Mouse (Mus musculus) G1E (cell line): ENCODE measurements at regions not wholly inside any gene's neighbourhood (a gene's known extent, or its start where the extent isn't known, plus 50 kb on each side); places are given as distances from the start of the nearest gene placed in this dataset.

Experiments used
- ATAC-seq: 2 replicates; pipeline ENCODE4 v1.8.0; 2016; ENCODE audit warnings: mild to moderate bottlenecking; ENCODE audit not compliant: insufficient number of reproducible peaks, poor library complexity, low FRiP score, severe bottlenecking; ENCODE audit errors: extremely low read depth
- DNase-seq: peaks from one replicate; pipeline ENCODE4 v3.0.0; 2012; ENCODE audit warnings: low spot score
- H3K27me3 ChIP-seq: 2 replicates; pipeline ENCODE4 v1.6.1; 2012; ENCODE audit warnings: mild to moderate bottlenecking, low read length, inconsistent platforms; ENCODE audit not compliant: insufficient read depth
- H3K36me3 ChIP-seq: replicated peaks from 2 replicates; pipeline ENCODE3; 2012; ENCODE audit warnings: mild to moderate bottlenecking, inconsistent platforms
- H3K4me1 ChIP-seq: 2 replicates; pipeline ENCODE4 v1.6.1; 2012; ENCODE audit warnings: low read depth, low read length, inconsistent platforms, mixed read lengths; ENCODE audit not compliant: insufficient read depth
- H3K4me3 ChIP-seq: 2 replicates; pipeline ENCODE4 v1.5.1; 2012; ENCODE audit warnings: low read depth, mild to moderate bottlenecking, inconsistent platforms, low read length, moderate library complexity, mixed read lengths
- H3K9me3 ChIP-seq: replicated peaks from 2 replicates; pipeline ENCODE4 v1.6.1; 2012; ENCODE audit warnings: inconsistent platforms
- CTCF ChIP-seq: IDR thresholded peaks from 2 replicates; pipeline ENCODE4 v1.5.1; 2012; ENCODE audit warnings: low read depth, low read length, inconsistent platforms, mixed read lengths
- GATA1 ChIP-seq: IDR thresholded peaks from 2 replicates; pipeline ENCODE4 v1.6.1; 2012; ENCODE audit warnings: borderline replicate concordance, low read length, inconsistent platforms, mixed read lengths
- GATA2 ChIP-seq: IDR thresholded peaks from 2 replicates; pipeline ENCODE4 v1.6.1; 2012; ENCODE audit warnings: low read depth, low read length, inconsistent platforms, borderline replicate concordance
- POLR2AphosphoS5 ChIP-seq: IDR thresholded peaks from 2 replicates; pipeline ENCODE4 v1.6.1; 2012; ENCODE audit warnings: low read depth, low read length, inconsistent platforms; ENCODE audit not compliant: insufficient replicate concordance
- TAL1 ChIP-seq: conservative IDR thresholded peaks from 2 replicates; pipeline ENCODE4 v1.6.1; 2012; ENCODE audit warnings: low read depth, low read length, inconsistent platforms, mixed read lengths

DNA sequence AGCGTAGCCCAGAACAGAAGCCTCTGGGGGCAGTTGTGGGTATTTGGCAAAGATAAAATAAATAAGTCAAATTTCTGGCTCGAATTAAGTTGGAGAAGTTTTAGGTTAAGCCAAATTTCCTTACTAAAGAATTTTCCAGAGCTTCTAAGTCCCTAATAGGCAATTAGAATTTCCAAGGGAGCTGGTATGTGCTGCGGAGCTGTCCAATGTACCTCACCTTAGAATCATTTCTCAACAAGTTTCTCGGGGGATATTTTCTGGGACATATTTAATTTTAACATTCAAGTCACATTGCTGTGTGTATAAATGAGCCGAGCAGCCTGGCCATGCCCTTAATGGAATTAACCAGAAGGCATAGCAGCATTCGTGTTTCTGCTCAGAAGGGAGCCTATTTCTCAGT, 90.8 kb upstream of the Fam216b start:
- ATAC-seq (no peak), DNase-seq (no peak)
- Histone ChIP-seq H3K36me3 (no peaks in the 10 kb centered on the region), H3K9me3 (peaks cover 38% of the 10 kb centered on the region), H3K4me3 (no peak overlapping the region), H3K27me3 (no peaks in the 10 kb centered on the region), H3K4me1 (no peaks in the 10 kb centered on the region)
- no peak for TF ChIP-seq CTCF
- no peak for TF ChIP-seq GATA2
- TF ChIP-seq GATA1 = no peak
- TF ChIP-seq TAL1 = no peak
- TF ChIP-seq POLR2AphosphoS5 = no peak

GRCm38 (mm10) chr14:78173451-78173850, 84.6 kb upstream of the Fam216b start:
- no peak for TF ChIP-seq GATA2
- TF ChIP-seq POLR2AphosphoS5 = no peak
- no peak for TF ChIP-seq TAL1
- no peak for TF ChIP-seq CTCF
- TF ChIP-seq GATA1 = no peak
- no peaks in the 10 kb centered on the region for H3K27me3 ChIP-seq
- peaks cover 23% of the 10 kb centered on the region for H3K9me3 ChIP-seq
- no peak overlapping the region for H3K4me3 ChIP-seq
- no peak for ATAC-seq
- H3K36me3 ChIP-seq = no peaks in the 10 kb centered on the region
- H3K4me1 ChIP-seq = no peaks in the 10 kb centered on the region
- DNase-seq = no peak

DNA sequence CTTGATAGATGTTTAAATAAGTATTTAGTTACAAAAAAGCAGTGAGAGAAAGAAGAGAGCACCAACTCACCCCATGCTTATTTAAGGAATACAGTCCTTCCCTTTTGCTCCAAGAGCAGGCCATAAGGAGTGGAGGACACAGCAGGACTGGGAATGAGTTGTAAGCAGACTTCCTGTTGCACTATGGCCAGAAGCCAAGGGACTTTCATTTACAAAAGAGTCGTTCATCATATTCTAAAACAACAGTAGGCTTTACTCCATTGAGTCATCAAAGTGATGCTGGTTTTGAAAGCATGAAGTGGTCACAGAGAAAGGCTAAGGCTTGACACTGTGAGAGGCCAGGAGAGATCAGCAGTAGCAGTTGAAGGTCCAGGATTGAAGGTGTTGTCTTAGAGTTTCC, 84.1 kb upstream of the Fam216b start:
- Histone ChIP-seq H3K36me3 (no peaks in the 10 kb centered on the region), H3K4me1 (no peaks in the 10 kb centered on the region), H3K27me3 (no peaks in the 10 kb centered on the region), H3K9me3 (peaks cover 23% of the 10 kb centered on the region), H3K4me3 (no peak overlapping the region)
- ATAC-seq (no peak), DNase-seq (no peak)
- TF ChIP-seq GATA2 = no peak
- TF ChIP-seq TAL1 = no peak
- no peak for TF ChIP-seq GATA1
- no peak for TF ChIP-seq POLR2AphosphoS5
- TF ChIP-seq CTCF = no peak

GRCm38 (mm10) chr14:78160819-78161218, 72.0 kb upstream of the Fam216b start:
- H3K36me3 ChIP-seq = no peaks in the 10 kb centered on the region
- peaks cover 17% of the 10 kb centered on the region for H3K9me3 ChIP-seq
- H3K4me3 ChIP-seq = no peak overlapping the region
- H3K27me3 ChIP-seq = no peaks in the 10 kb centered on the region
- TF ChIP-seq GATA1 = no peak
- no peak for TF ChIP-seq POLR2AphosphoS5
- no peak for TF ChIP-seq GATA2
- TF ChIP-seq CTCF = no peak
- TF ChIP-seq TAL1 = no peak
- no peak for DNase-seq
- ATAC-seq = no peak
- no peaks in the 10 kb centered on the region for H3K4me1 ChIP-seq

DNA sequence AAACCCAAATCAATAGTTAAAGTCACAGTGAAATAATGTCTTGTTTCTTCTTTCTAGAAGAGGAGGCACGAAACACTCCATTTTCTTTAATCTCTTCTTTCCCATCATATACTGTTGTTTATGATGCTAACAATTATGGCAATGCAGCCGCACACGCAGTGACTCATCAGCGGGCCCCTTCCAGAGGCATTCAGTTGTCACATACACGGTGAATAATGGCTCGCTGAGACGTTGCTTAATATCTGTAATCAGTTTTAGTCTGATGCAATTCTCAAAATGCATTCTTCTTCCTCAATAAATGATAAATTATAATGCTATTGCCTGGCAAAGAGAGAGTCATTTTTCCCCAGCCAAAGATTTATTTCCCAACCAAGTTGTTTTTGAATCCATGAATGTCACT, 70.8 kb upstream of the Fam216b start:
- DNase-seq (no peak), ATAC-seq (no peak)
- peaks cover 22% of the 10 kb centered on the region for H3K9me3 ChIP-seq
- H3K4me1 ChIP-seq = no peaks in the 10 kb centered on the region
- TF ChIP-seq GATA1 (no peak), CTCF (no peak)
- H3K27me3 ChIP-seq = no peaks in the 10 kb centered on the region
- H3K4me3 ChIP-seq = no peak overlapping the region
- H3K36me3 ChIP-seq = no peaks in the 10 kb centered on the region

DNA sequence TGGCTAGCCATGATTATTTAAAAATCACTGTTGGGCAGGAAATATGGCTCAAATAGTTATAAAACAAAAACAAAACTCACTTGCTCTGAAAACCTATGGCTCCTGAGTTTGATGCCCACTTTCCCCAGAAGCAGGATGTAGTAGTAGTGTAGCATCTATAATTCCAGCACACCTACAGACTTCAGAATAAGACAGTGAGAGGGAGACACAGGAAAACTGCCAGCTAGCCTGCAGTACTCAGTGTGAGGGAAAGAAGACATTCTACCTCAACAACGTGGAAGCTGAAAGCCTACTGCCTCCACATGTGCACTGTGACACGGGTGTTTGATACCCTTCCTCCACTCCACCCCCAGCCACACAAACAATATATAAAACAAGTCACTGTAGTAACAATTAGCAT, 68.9 kb upstream of the Fam216b start:
- Histone ChIP-seq H3K27me3 (no peaks in the 10 kb centered on the region), H3K4me3 (no peak overlapping the region), H3K36me3 (no peaks in the 10 kb centered on the region), H3K4me1 (no peaks in the 10 kb centered on the region), H3K9me3 (peaks cover 32% of the 10 kb centered on the region)
- TF ChIP-seq GATA2 = no peak
- no peak for TF ChIP-seq CTCF
- TF ChIP-seq GATA1 = no peak
- TF ChIP-seq TAL1 = no peak
- TF ChIP-seq POLR2AphosphoS5 = no peak
- no peak for ATAC-seq
- no peak for DNase-seq

GRCm38 (mm10) chr14:78148851-78149250, 60.0 kb upstream of the Fam216b start:
- H3K36me3 ChIP-seq = no peaks in the 10 kb centered on the region
- no peak for ATAC-seq
- H3K4me1 ChIP-seq = no peaks in the 10 kb centered on the region
- peaks cover 32% of the 10 kb centered on the region for H3K9me3 ChIP-seq
- no peak overlapping the region for H3K4me3 ChIP-seq
- H3K27me3 ChIP-seq = no peaks in the 10 kb centered on the region
- TF ChIP-seq TAL1 (no peak), POLR2AphosphoS5 (no peak), GATA1 (no peak), GATA2 (no peak), CTCF (no peak)
- no peak for DNase-seq
